Mouse (Mus musculus) erythroblast, embryonic 14.5 days (primary cell): ENCODE data around the gene U2surp. TPM values are rescaled to one million over a fixed set of nuclear protein-coding genes. Genes with fewer than 3 reads are reported as not detected.

Experiments used
- H3K27me3 ChIP-seq: 2 replicates; pipeline ENCODE4 v1.6.1; 2012; ENCODE audit warnings: inconsistent platforms; ENCODE audit not compliant: control insufficient read depth
- H3K36me3 ChIP-seq: 2 replicates; pipeline ENCODE4 v1.6.1; 2012; ENCODE audit warnings: mild to moderate bottlenecking, inconsistent platforms; ENCODE audit not compliant: control insufficient read depth
- H3K4me1 ChIP-seq: 2 replicates; pipeline ENCODE4 v1.6.1; 2012; ENCODE audit warnings: inconsistent platforms; ENCODE audit not compliant: control insufficient read depth
- H3K4me3 ChIP-seq: replicated peaks from 2 replicates; pipeline ENCODE3; 2012; ENCODE audit warnings: moderate library complexity, mild to moderate bottlenecking, inconsistent platforms
- H3K9me3 ChIP-seq: 2 replicates; pipeline ENCODE4 v1.6.1; 2012; ENCODE audit warnings: low read length, inconsistent platforms, mixed read lengths; ENCODE audit not compliant: control insufficient read depth
- GATA1 ChIP-seq: IDR thresholded peaks from 2 replicates; pipeline ENCODE4 v1.6.1; 2012; ENCODE audit warnings: low read length, inconsistent platforms, mixed read lengths
- TAL1 ChIP-seq: IDR thresholded peaks from 3 replicates; pipeline ENCODE4 v1.6.1; 2012; ENCODE audit warnings: low read length, inconsistent platforms, mixed read lengths
- polyA plus RNA-seq: library from polyadenylated mRNA; stranded (reverse); fragments of >175 nt; gene quantifications from 2 replicates; pipeline ENCODE4 v1.2.3, GENCODE M21; 2012

U2surp gene
- polyA plus RNA-seq = 0.51 and 0.69 TPM in 2 replicates

DNA sequence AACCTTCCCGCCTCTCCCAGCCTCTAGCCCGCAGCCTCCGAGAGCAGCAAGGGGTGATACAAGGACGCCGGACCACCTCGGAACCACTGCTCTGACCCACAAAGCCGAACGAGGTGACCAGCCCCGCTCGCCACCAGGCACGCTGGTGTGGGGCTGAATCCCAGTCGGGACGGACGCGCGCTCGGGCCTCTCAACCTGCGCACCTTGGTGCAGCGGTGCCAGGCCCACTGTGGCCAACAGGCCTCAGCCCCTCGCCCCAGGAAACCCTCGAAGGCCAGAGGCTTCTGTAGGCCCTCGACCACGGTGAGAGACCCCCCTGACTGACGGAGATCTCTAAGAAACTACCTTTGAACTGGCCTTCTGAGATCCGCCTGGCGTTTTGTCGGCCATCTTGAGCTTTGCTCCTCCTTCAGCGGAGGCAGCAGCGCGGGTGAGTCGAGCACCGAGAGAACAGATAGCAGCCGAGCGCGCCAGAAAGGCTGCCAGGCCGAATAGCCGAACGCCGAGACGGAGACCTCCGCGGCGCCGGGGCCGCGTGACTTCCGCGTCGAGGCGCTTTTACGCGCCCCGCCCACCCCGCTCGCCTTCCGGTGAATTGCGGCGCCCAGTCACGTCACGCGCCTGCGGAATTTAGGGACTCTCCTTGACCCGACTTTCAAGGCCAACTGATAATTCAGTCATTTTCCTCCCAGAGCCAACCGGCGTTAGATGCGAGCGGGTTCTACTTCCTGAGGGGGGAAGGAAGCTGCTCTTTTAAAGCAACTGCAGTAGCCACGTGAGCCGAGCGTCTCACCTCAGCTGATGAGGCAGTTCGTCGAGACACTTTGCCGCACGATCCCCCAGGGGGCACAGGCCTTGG lies at the start of gene U2surp:
U2surp (minus strand) TSS at position 525 of the 859 bp plus-strand sequence.
- H3K36me3 ChIP-seq = peaks cover 10% of the 10 kb centered on the region
- peak; percentile 37; the same call in 1 of the 2 replicates for TF ChIP-seq GATA1
- no peak for TF ChIP-seq TAL1
- H3K4me1 ChIP-seq = peaks cover 39% of the 10 kb centered on the region
- no peaks in the 10 kb centered on the region for H3K9me3 ChIP-seq
- peak within 1 kb of the TSS; percentile 87 for H3K4me3 ChIP-seq
- H3K27me3 ChIP-seq = no peaks in the 10 kb centered on the region

DNA sequence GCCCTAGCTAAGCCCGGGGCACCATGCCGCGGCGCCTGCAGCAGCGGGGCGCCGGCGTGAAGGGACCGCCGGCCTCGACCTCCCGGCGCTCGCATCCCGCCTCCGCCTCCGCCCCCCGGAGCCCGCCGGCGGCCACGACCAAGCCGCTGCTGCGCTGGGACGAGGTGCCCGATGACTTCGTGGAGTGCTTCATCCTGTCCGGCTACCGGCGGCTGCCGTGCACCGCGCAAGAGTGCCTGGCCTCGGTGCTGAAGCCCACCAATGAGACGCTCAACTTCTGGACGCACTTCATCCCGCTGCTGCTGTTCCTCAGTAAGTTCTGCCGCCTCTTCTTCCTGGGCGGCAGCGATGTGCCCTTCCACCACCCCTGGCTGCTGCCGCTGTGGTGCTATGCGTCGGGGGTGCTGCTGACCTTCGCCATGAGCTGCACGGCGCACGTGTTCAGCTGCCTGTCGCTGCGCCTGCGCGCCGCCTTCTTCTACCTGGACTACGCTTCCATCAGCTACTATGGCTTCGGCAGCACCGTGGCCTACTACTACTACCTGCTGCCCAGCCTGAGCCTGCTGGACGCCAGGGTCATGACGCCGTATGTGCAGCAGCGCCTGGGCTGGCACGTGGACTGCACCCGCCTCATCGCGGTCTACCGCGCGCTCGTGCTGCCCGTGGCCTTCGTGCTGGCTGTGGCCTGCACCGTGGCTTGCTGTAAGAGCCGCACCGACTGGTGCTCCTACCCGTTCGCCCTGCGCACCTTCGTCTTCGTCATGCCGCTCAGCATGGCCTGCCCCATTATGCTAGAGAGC lies 48.3 kb upstream of the U2surp start:
- H3K27me3 ChIP-seq = peaks cover 79% of the 10 kb centered on the region
- H3K9me3 ChIP-seq = peaks cover 11% of the 10 kb centered on the region; the same call in 1 of the 2 replicates
- H3K4me3 ChIP-seq = peak overlapping the region; percentile 77
- peaks cover 11% of the 10 kb centered on the region for H3K36me3 ChIP-seq
- TF ChIP-seq TAL1 (no peak), GATA1 (no peak)
- peaks cover 52% of the 10 kb centered on the region for H3K4me1 ChIP-seq

DNA sequence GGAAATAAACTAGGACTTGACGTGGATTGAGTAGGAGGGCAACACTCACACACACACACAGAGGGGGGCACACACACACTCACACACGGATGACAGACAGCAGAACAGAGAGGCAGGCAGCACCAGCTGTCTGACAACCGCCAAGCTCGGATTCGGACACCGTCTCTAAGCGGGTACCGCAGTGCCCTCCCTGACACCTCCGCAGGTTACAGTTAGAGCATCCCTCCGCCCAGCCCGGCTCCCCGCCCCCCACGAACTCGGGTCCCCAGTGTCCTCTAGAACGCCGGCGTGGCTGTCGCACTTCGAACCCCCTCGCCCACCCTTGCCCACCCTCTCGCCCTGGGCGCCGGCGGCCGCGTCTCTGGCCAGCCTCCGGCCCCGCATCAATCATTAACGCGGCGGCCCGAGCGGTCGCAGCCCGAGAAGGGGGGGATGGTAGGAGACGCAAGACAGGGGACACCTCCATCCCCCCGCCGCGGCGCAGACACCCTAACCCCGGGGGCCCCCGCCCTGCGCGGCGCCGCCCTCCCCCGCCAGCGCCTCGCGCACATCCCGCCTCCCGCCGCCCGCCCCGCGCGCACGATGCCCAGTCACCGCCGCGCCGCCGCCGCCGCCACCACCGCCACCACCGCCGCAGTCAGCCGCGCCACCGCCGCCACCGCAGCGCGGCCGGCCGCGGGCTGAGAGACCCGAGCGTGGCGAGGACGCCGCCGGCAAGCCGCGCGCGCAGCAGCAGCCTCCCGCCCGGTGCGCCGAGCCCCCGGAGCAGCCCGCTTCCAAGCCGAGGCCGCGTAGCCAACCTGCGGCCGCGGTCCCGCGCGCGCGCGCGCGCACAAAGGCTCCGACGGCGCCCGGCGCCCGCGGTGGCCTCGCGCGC lies 47.5 kb upstream of the U2surp start, which contains the start of gene Paqr9:
Paqr9 (plus strand) TSS at position 599 of the 877 bp plus-strand sequence.
- peak within 1 kb of the TSS; percentile 77 for H3K4me3 ChIP-seq
- peaks cover 60% of the 10 kb centered on the region for H3K4me1 ChIP-seq
- H3K9me3 ChIP-seq = peaks cover 11% of the 10 kb centered on the region; the same call in 1 of the 2 replicates
- H3K36me3 ChIP-seq = peaks cover 11% of the 10 kb centered on the region
- TF ChIP-seq TAL1 = no peak
- TF ChIP-seq GATA1 = no peak
- H3K27me3 ChIP-seq = peaks cover 75% of the 10 kb centered on the region

DNA sequence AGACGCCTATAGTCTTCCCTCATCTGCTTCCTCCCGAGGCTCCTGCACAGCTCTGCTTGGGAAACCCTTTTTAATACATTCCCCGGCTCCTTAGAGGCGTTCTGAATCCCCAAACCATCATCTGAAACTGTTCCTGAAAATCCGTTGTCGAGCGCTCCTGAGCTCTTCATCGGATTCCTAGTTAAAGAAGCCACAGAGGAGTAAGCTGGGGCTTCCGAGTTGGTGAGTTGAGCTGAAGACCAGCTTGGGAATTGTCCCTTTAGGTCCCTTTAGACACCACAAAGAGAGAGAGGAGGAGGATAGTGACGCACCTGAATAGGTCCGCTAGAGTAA lies 46.9 kb upstream of the U2surp start:
- H3K4me1 ChIP-seq = peaks cover 66% of the 10 kb centered on the region
- H3K4me3 ChIP-seq = peak overlapping the region; percentile 77
- peaks cover 11% of the 10 kb centered on the region for H3K36me3 ChIP-seq
- peaks cover 69% of the 10 kb centered on the region for H3K27me3 ChIP-seq
- TF ChIP-seq TAL1 (no peak), GATA1 (no peak)
- H3K9me3 ChIP-seq = peaks cover 11% of the 10 kb centered on the region; the same call in 1 of the 2 replicates

DNA sequence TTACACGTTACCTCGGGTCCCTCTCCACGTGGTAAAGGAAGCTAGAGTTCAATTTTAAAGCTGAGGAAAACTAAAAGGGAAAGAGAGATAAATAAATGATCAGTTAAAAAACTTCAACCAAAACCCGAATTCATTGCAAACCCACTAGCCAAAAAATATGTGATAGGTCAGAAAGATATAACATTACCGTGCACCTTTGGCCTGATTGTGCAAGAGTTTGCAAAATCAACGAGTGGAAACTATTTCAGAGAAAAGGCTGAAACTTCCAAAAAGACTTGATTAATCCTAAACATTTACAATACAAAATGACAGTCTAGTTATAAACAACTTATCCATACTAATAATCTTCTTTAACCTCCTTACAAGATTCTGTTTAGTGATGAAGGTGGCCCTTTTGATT lies 45.9 kb upstream of the U2surp start:
- Histone ChIP-seq H3K27me3 (peaks cover 59% of the 10 kb centered on the region), H3K36me3 (peaks cover 11% of the 10 kb centered on the region), H3K4me1 (peaks cover 76% of the 10 kb centered on the region), H3K4me3 (no peak overlapping the region), H3K9me3 (peaks cover 11% of the 10 kb centered on the region; the same call in 1 of the 2 replicates)
- no peak for TF ChIP-seq GATA1
- no peak for TF ChIP-seq TAL1

DNA sequence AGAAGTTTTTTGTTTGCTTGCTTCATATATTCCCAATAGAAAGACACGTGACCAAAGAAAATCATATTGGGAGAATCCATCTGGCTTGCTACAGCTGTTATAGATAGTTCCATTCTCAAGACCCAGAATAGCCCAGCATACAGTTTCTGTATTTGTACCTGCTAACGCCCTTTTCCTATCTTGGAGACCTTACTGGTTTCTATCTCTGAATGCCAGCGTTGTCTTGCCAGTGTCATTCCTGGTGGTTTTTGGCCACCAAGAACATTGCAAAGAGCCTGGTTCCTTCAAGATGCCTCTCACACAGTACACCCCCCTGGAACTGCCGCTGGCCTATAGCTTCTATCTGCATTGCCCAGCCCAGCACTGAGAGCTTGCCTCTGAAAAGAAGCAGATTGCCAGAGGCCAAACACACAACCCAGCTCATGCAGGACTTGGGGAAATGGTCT lies 44.3 kb upstream of the U2surp start:
- H3K36me3 ChIP-seq = peaks cover 9% of the 10 kb centered on the region
- H3K27me3 ChIP-seq = peaks cover 43% of the 10 kb centered on the region
- peak overlapping the region; percentile 2 for H3K4me3 ChIP-seq
- H3K9me3 ChIP-seq = peaks cover 11% of the 10 kb centered on the region; the same call in 1 of the 2 replicates
- peaks cover 90% of the 10 kb centered on the region for H3K4me1 ChIP-seq
- TF ChIP-seq TAL1 (0 out of 3 replicates have a peak, but pooled peaks have one; percentile 34), GATA1 (no peak)

DNA sequence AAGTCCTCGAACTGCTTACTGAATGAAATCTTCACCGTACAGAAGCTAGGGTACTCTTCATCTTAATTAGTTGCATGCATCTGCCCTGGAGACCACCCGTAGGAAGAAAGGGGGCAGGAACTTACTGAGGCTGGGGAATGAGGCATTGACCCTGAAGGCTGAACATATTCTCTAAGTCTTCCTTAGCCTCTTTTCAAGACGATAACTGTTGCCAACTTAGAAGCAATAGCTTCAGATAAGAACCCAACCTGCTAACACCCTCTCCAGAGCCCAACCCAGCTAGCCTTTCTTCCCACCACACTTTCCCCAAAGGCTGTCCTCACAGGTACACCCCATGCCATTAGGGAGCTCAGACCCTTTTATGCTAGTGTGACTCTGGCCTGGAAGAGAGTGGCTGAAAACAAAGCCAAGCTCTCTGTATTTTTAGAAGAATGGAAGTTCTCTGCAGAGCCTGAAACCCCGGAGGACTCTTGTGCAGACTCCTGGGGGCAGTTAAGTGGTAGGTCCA lies 43.5 kb upstream of the U2surp start:
- Histone ChIP-seq H3K27me3 (peaks cover 35% of the 10 kb centered on the region), H3K36me3 (peaks cover 2% of the 10 kb centered on the region), H3K4me1 (peaks cover 90% of the 10 kb centered on the region), H3K9me3 (peaks cover 5% of the 10 kb centered on the region; the same call in 1 of the 2 replicates), H3K4me3 (peak overlapping the region; percentile 4)
- no peak for TF ChIP-seq GATA1
